Mouse (Mus musculus) layer of hippocampus, adult 9-10 months (tissue): ENCODE results near the gene Rora.

Experiments
- DNase-seq: peaks from one replicate; pipeline ENCODE4 v3.0.0; 2022; ENCODE audit warnings: low spot score

Rora gene

GRCm38 (mm10) chr9:68820478-68820877 lies 166.9 kb downstream of the Rora start:
- no peak for DNase-seq

DNA sequence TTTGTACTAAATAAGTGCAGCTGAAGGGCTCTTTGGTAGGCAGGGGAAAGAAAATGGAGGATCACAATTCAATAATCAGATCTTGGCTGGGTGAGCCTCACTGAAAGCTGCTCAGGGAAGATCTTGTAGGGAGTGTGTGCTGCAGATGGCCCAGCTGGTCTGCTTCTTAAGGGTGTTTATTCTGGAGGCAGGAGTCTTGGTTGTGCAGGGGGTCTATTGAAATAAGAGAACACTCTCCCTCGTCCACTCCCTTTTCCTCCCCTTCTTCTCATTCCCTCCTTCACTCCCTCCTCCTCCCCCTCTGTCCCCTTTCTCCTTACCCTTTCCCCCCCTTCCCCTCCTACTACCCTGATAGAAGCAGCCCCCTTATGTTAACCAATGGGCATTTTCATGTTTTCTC lies 167.8 kb downstream of the Rora start:
- no peak for DNase-seq

DNA sequence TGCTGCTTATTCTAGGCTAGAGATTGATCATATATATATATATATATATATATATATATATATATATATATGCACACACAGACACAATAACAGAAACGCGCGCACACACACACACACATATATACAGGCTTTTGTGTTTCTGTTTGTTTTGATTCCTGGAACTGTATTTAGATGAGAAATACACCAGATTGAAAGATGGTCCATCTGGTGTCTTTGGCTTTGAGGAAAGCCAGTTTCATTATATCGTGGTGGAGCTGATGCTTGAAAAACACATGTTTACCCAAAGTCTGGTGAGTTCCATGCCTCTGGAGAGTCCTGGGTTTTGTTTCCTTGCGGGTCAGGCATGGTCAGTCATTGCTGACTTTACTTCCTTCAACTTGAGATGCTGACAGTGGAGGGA lies 169.7 kb downstream of the Rora start:
- DNase-seq: no peak

DNA sequence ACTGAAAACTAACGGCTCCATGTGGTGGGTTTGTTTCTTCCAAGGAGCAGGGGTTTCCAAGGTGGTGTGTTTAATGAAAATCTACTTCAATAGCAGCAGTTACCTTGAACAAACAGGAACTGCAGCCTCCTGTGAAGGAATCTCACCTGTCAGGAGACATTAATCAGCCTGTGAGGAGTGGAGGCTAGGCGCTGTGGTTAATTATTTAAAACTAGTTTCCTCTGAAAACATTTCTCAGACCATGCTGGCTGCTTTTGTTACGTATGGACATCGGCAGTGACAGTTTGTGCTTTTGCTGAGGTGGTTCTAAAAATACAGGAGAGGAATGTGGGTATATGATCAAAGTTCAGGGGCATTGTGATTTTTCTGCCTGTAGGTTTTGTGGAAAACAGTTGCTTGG lies 171.5 kb downstream of the Rora start:
- DNase-seq: no peak

GRCm38 (mm10) chr9:68825841-68826240 lies 172.3 kb downstream of the Rora start:
- no peak for DNase-seq

- no peak for DNase-seq
Measured at GRCm38 (mm10) chr9:68827441-68827840, 173.9 kb downstream of the Rora start.

- no peak for DNase-seq
Measured at GRCm38 (mm10) chr9:68829903-68830302, 176.3 kb downstream of the Rora start.

DNA sequence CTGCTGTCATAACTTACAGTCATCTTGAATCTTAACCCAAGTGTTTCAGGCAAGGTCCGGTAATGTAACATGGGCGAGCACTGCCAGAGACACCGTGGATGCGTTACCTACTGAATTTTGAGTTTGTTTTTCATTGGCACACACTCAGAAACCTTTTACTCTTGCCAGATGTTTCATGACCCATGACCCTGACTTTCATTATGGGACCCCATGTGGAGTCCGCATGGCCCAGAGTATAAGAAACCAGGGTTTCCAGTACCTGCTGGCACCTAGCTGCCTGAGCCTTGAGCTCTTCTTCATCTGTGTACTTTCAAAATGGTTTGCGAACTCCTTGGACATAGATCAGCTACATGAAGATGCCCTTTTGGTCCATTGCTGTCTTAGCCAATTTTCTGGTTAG lies 179.7 kb downstream of the Rora start:
- no peak for DNase-seq

DNA sequence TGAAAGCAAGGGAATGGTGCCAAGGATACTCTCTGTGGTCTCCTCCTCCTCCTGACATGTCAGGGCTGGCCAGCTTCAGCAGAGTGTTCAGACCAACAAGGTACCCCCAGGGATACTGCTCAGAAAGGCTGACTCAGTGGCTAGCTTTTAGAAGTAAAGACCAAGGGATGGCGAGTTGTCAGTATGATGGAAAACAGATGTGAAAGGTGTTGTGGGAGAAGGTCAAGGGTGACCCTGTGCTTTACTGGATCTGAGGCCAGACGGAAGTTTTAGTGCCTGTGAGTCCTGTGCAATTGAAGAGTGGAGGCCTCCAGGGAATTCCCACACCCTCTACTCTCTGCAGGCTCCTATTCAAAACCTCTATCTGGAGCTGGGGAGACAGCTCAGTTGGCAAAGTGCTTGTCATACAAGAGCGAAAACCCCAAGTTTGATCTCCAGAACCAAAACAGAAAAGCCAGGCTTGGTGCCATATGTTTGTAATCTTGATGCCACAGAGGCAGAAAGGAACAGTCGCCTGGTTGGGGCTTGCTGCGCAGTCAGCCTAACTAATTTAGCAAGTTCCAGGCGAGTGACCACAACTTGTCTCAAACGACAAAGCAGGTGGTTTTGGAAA lies 181.6 kb downstream of the Rora start:
- no peak for DNase-seq

DNA sequence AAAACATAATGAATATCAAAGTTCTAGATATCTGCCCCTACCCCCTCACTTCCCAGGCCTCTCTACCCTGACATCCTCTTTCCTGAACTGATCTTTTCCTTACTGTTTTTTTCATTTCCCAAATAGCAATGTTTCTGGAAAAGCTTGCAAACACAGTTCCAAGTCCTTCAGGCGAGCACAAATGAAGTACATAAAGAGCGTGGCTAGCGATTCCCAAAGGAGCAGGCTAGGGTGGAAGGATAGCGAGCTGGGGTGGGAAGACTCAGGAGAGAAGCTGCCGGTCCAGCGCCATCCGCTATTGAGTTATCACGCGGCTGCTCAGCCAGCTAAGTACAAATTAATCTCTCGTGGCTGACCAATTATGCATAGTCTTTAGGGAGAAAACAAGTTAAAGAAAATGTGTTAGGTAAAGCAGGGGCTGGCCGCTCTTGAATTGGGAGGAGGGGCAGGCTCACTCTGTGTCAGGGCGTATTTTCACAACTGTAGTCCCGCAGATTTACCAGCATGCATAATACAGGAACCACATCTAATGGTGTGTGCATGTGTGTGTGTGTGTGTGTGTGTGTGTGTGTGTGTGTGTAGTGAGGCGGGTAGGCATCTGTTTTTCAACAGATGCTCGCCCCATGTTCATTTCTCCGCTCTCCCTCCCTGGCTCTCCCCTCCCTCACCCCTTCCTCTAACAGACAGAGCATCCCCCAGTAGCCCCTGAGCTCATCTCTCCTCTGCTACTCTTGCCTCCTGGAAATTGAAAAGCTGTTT lies 188.7 kb downstream of the Rora start:
- no peak for DNase-seq

GRCm38 (mm10) chr9:68845556-68845955 lies 192.0 kb downstream of the Rora start:
- DNase-seq: no peak

DNA sequence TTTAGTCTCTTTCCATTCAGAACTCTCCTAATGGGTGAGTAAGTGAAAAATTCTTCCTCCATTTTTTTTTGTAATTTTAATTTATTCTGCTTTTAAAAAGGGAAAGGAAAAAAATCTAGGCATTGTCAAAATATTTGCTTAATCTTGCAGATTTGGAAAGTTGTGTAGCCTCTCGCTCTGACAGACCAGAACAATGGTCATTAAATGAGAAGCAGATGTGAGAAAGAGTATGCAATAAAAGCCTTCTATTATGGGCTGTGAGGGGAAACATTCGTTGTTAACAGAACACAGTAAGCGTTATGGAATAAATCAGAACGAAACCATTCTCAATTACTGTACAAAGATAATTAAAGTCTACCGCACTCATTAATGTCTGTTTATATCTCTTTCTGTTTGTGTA lies 196.7 kb downstream of the Rora start:
- no peak for DNase-seq

- no peak for DNase-seq
Measured at GRCm38 (mm10) chr9:68852201-68852600, 198.6 kb downstream of the Rora start.

DNA sequence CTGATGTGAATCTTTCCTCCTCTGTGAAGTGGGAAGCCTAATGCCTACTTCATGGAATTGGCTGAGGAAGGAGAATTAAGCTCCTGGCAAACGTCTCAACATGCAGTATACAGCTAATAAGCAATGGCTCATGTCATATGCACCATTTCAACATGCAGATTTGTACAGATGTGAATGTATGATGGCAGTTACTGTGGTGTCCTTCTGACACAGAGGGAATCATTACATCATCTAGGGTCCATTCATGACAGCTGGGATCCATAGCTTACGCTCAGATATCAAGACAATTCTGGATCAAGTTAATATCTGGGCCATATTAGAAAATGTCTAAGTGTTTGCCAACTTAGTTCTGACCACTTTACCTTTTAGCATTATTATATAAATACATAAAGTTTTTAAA lies 199.3 kb downstream of the Rora start:
- no peak for DNase-seq

DNA sequence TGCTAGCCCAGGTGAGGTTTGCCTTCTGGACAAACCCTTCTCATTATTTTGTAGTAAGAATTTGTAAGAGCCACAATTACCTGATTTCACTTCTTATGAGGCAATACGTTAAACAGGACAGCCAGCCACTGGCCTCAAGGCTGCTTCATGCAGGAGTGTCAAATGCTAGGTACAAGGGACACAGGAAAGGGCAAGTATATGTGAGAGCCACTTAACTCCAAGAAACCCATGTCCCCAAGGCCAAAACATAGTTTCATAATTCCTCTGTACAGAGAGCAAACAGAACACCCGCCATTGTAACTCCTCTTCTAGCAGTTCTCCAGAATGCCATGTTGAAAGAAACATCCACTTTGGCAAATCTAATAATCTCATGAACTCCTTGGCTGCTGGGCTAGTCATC lies 205.9 kb downstream of the Rora start:
- DNase-seq: no peak

GRCm38 (mm10) chr9:68866317-68866716 lies 212.7 kb downstream of the Rora start:
- no peak for DNase-seq

- no peak for DNase-seq
Measured at GRCm38 (mm10) chr9:68873838-68874237, 220.3 kb downstream of the Rora start.

- DNase-seq: no peak
Measured at GRCm38 (mm10) chr9:68874544-68874943, 221.0 kb downstream of the Rora start.

DNA sequence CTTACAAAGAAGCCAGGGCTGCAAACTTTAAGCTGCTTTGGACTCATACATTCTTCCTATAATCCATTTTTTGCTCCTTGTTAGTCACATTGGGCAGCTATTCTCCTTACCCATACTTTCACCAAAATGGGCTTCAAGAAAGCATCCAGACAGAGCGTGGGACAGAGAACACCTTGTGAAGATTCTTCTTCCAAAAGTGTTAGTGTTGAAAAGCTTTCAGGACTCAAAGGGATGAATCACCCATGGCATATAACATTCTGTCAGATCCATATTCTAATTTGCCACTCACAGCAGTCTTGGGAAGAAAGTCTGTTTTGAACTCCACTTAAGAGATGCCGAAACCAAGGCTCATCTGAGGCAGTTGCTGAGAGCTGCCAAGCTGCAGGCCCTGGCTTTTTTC lies 222.2 kb downstream of the Rora start:
- DNase-seq: no peak

DNA sequence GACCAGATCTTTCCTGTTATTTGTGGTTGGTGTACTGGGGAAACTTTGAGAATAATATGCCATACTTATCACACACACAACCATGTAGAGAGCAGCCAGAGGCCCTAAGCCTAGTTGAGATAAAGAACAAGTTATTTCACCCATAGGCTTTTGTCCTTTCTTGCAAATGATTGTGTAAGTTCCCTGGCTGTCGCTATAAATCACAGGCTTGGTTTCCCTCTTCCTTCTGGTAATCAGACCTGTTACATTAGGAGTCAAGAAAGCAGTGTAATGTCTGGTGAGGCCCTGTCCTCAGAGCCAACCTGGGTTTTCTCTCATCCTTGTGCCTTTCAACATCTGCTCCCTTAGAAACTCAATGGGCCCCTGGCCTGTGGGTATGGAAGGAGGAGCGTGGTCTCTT lies 222.7 kb downstream of the Rora start:
- no peak for DNase-seq

- no peak for DNase-seq
Measured at GRCm38 (mm10) chr9:68881896-68882295, 228.3 kb downstream of the Rora start.

DNA sequence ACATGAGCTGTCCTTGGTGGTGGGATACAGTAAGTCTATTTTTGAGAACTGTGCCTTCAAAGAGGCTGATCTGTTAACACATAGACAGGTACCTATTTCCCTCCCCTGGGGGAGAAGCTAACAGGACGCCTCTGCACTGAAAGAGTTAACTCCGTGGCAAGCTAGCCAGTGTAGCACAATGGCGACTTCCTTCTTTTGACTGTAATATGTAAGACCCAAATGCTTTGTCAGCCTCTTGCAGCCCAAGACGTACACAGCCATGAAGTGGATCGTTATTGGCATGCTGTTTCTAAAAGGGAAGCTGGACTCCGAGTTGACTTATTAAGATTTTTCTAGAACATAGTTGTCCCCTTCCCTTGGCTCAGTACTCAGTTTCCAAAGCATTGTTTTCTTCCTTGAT lies 229.4 kb downstream of the Rora start:
- no peak for DNase-seq

- DNase-seq: no peak
Measured at GRCm38 (mm10) chr9:68883687-68884086, 230.1 kb downstream of the Rora start.

- no peak for DNase-seq
Measured at GRCm38 (mm10) chr9:68884451-68885035, 231.0 kb downstream of the Rora start.
